Mouse (Mus musculus): Measurements from ENCODE around the gene Prmt7.

GRCm38 (mm10) chr8:106280154-106280553, 69.4 kb downstream of the Prmt7 start:
- TF ChIP-seq CTCF (IDR thresholded peaks at IDR 0.05; ENCODE audit: low read depth, low read length) (no peak), GATA2 (IDR thresholded peaks at IDR 0.05; ENCODE audit: borderline replicate concordance, low read depth, low read length) (no peak), GATA1 (IDR thresholded peaks at IDR 0.05; ENCODE audit: borderline replicate concordance, low read length) (no peak)

Measured in G1E (cell line).